Mouse (Mus musculus) adrenal gland, postnatal 4 days (tissue): ENCODE data around the gene Gm4353. TPM values are rescaled to one million over a fixed set of nuclear protein-coding genes. Genes with fewer than 3 reads are reported as not detected.
"Not testable (repeated sequence)": the region's sequence is repeated elsewhere in the genome, so short reads cannot be mapped to it uniquely, and the experiment has no call there.

ENCODE experiments used
- DNase-seq, 2 experiments: peaks; one replicate each; pipeline ENCODE4 v3.0.0; 2021 to 2022; ENCODE audit warnings: low spot score in 2 of 2, mixed read lengths in 2 of 2
- long read RNA-seq, 2 experiments: library from polyadenylated mRNA; stranded (forward); transcript quantifications; one replicate each; pipeline ENCODE4 v2.0.0; 2021
- total RNA-seq, 2 experiments: library from RNA; stranded (reverse); gene quantifications; 2 replicates each; pipeline ENCODE4 v1.2.3; 2021

Gene Gm4353
- 1 to 10 TPM; 2.4 to 2.5 TPM for total RNA-seq
- long read RNA-seq, experiment 1, partial matches to known transcripts = 1 of 1 reads
- long read RNA-seq, experiment 1, other reads (novel, unspliced or antisense) = 0 of 1 reads
- long read RNA-seq, experiment 2 = 0 reads

DNA sequence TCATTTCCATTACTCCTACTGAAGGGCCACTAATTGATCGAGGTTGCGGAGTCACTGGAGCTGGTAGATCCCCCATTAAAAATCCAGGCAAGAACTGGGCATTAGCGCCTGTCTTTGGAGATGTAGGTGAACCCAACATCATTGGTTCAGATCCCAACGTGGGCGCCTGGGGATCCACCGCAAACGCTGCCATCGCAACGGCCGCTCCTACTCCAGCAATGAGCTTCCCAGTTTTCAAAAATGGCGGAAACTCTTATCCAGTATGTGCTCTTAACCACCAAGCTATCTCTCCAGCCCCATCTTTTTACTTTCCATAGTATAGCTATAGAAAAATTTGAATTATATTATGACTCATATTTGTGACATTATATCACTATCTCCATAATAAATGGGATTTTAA, at the start of gene Gm4353:
Gm4353 (minus strand) TSS at position 270 of the 400 bp plus-strand sequence.
- DNase-seq = not testable (repeated sequence)

DNA sequence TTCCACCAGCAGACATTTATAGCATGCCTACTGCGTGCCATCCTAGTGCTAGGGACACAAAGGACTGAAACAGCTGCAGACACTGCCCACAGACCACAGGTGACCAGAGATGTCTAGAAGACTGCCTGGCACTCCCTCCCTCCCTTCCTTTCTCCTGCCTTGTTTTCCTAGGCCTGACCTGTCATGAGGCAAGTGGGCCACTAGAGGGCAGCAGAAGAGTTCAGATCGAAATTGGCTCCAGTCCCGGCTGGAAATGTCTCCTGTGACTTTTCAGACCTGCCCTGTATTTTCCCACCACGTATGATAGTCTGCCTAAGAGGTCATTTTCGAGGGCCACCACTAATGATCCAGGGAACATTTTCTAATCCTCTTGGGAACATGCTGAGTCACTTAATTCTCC, 47.6 kb upstream of the Gm4353 start:
- DNase-seq = peak; percentile 41 to 55

- DNase-seq = no peak
Observed at GRCm38 (mm10) chr7:116131390-116131789, 47.0 kb upstream of the Gm4353 start.

GRCm38 (mm10) chr7:116129374-116129773, 44.9 kb upstream of the Gm4353 start:
- DNase-seq = no peak

DNA sequence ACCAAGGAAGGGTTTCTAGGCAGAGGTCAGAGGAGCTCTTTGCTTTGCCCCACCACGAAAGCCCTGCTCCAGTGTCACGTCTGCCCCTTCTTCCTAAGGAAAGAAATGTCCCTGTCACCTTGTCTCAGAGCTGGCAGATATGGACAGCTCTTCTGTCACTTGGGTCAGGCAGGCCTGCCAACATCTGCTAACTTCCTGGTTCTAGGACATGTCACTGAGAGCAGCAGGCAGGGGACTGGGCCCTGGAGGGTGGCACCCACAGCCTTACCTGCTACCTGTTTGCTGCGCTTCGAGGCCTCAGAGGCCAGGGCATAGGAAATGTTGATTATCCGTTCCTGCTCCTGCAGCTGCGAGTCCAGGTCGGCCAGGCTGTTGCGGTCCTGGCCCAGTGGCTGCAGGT, 43.9 kb upstream of the Gm4353 start:
- no peak for DNase-seq

DNA sequence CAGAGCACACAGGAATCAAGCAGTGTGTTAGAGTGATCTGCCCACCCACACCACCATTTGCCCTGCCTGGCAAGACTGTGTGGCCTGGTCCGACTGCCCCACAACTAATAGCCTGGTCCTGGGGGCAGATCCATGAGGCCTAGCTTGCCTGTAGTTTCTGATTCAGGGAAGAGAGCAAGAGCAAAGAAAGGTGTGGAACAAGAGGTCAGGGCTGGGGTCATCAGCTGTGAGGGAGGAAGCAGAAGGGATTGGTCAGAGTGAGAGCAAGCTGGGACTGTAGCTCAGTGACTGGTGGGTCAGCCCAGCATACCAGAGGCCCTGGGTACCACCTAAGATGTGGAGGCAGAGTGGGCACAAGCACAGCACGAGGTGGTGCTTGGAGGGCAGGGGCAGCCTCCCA, 42.6 kb upstream of the Gm4353 start:
- no peak for DNase-seq

- no peak for DNase-seq
Observed at GRCm38 (mm10) chr7:116125671-116126070, 41.2 kb upstream of the Gm4353 start.

- DNase-seq = no peak
Observed at GRCm38 (mm10) chr7:116124057-116124456, 39.6 kb upstream of the Gm4353 start.

DNA sequence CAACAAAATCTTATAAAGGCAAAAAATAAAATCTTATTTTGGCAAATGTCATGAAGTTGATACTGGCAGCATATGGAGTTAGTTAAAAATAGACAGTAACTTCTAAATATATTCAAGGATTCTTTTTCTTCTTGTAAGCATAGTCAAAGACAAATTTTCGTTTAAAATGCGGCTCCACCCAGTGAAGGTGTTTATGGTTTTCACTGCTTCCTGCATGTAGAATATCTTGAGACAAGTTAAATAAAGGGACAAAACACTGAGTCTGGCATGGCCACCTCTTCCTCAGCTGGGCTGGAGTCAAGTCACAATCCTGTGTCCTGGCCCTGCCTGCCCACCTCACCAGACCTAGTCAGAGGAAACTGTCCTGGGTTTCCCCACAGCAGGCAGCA, 39.2 kb upstream of the Gm4353 start:
- DNase-seq = no peak

GRCm38 (mm10) chr7:116122981-116123596, 38.7 kb upstream of the Gm4353 start:
- no peak for DNase-seq

DNA sequence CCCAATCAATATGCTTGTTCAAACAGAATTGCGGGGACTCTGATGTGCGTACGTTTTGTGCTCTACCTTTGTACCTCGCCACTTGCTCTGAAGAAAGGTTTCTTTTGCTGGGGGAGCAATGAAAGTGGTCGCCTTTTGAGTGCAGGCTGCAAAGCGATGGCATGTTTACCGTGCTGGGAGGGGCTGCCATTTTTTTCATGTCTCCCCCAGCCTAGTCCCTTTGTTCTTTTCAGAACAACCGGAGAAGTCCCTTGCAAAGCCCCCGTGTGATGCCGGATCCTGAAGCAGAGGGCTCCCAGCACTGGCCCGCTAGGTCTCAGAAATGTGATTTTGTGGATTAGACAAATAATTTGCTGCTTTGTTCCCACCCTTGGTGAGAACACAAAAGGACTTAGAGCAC, 36.8 kb upstream of the Gm4353 start:
- no peak for DNase-seq

DNA sequence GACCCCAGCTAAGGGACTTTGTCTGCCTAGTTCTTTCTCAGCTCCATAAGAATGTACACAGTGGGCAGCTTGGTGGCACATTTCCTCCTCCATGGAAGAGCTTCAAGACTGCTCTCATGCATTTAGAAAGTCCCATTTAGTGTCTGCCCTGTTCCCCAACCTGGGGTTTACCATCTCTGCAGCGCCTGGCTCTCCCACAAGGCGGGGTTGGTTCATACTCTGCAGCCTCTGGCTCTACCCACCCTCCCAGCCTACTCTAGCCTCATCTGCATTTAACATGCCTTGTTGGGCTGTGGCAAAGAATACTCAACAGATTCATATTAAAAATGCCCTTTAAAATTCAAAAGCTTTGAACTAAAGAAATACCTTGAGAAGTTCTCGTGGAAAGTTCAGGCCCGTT, 36.3 kb upstream of the Gm4353 start:
- no peak for DNase-seq

- no peak for DNase-seq
Observed at GRCm38 (mm10) chr7:116119306-116119857, 34.9 kb upstream of the Gm4353 start.

GRCm38 (mm10) chr7:116115991-116116390, 31.6 kb upstream of the Gm4353 start:
- no peak for DNase-seq

GRCm38 (mm10) chr7:116115216-116115930, 30.9 kb upstream of the Gm4353 start:
- no peak for DNase-seq

GRCm38 (mm10) chr7:116111546-116111945, 27.1 kb upstream of the Gm4353 start:
- no peak for DNase-seq

- no peak for DNase-seq
Observed at GRCm38 (mm10) chr7:116110661-116111060, 26.2 kb upstream of the Gm4353 start.

DNA sequence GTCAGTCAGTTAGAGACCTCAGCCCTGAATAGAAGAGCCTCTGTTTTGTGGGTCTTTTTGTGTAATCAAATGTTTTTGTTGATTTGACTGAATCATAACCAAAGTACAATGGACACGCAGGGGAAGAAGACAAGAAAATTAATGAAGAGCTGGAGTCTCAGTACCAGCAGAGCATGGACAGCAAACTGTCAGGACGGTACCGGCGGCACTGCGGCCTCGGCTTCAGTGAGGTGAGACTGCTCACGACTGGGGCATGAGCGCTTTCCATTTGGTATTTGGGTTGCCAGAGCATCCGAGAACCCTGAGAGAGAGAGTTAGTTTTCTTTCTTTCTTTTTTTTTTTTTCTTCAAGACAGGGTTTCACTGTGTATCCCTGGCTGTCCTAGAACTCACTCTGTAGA, 18.7 kb upstream of the Gm4353 start:
- no peak for DNase-seq

DNA sequence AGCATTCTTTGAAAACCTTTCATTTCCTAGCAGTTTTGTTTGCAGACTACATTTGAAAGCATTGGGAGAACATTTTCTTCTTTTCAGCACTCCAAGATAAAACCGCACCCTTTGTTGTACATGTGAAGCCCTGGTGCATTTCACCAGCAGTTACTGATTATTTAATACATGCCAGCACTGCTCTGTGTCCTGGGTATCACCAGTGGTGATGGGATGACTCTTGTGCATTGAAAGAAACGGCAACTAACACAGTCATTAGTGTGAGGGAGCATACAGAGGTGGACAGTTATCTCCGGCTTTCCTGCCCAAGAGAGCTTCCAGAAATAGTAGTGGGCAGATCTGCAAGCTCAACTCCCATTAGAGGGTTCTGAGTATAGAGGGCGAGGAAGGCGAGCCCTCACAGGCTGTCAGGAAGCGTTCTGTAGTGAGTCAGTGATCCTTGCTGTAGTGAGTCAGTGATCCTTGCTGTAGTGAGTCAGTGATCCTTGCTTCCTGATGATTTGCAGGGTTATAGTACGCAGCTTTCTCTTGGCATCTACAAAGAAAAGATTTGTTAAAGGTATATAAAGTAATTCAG, 15.6 kb upstream of the Gm4353 start:
- no peak for DNase-seq

- DNase-seq = no peak
Observed at GRCm38 (mm10) chr7:116093466-116093850, 9.0 kb upstream of the Gm4353 start.

GRCm38 (mm10) chr7:116092710-116093465, 8.5 kb upstream of the Gm4353 start:
- peak; percentile 83 to 86 for DNase-seq
